8 mouse cellular contexts compared by ENCODE assay signal in the genomic region with DNA sequence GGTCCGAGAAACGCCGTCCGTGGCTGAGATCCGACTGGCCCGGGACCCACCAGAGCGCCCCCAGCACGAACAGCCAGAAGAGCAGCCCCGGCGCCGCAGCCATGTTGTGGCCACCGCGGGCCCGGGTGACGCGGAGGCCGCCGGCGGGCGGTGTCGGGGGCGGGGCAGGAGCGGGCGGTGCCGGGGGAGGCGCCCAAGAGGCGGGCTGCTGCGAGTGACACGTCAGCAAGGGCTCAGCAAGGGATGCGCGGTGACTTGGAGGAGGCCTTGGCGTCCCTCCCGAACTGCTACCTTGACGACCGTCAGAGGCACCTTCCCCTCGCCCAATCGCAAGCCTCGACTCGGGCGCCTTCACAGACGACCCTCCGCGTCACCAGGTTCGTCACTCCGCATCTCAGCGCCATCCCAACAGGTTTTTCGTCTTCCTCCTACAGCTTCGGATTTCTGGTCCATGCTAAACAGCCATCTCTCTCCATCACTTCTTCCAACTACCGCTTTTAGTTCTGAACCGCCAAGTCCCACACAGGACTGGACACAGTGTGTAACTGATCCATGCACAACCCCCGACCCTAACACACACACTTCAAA. TPM values are rescaled to one million over a fixed set of nuclear protein-coding genes. Genes with fewer than 3 reads are reported as not detected.
A peak's percentile ranks its signal among the peaks of the same experiment; 100 is the strongest.
DNase-seq lines count a peak whose midpoint lies in the region; ATAC-seq and TF ChIP-seq lines count a peak whose summit lies in the region.

A gene (minus strand): TSS at position 127 of the 588 bp plus-strand sequence.

- H3K4me3 ChIP-seq in heart, embryonic 11.5 days (ENCODE audit: low read depth, low read length), result peak within 1 kb of the TSS; percentile 79
- H3K4me3 ChIP-seq in kidney, embryonic 16.5 days (ENCODE audit: low read length), result peak within 1 kb of the TSS; percentile 64
- peak within 1 kb of the TSS; percentile 94 for H3K4me3 ChIP-seq in liver, adult 2 months (ENCODE audit: insufficient read depth, low read depth, low read length)
- H3K4me3 ChIP-seq in myocyte, result peak within 1 kb of the TSS; percentile 69

- H3K79me2 ChIP-seq in liver, adult 2 months (ENCODE audit: control insufficient read depth, insufficient read depth, low read length), result peaks cover 19% of the 10 kb centered on the region; the same call in 1 of the 2 replicates
- H3K79me2 ChIP-seq in myocyte (ENCODE audit: control insufficient read depth, insufficient read depth), result peaks cover 21% of the 10 kb centered on the region

- TF ChIP-seq POLR2A in liver, adult 2 months (IDR thresholded peaks at IDR 0.05; ENCODE audit: extremely low read depth, insufficient read depth, low read length), result peak; percentile 87
- peak; percentile 91 for TF ChIP-seq POLR2A in myocyte (IDR thresholded peaks at IDR 0.05; ENCODE audit: insufficient read length, low read depth)

- ATAC-seq in erythroblast, adult 5-6 weeks (replicated peaks; ENCODE audit: low FRiP score, poor library complexity, severe bottlenecking), result peak; percentile 98
- peak; percentile 99 for ATAC-seq in heart, embryonic 11.5 days (replicated peaks; ENCODE audit: insufficient number of reproducible peaks, low FRiP score, low TSS enrichment)
- peak; percentile 99 for ATAC-seq in kidney, embryonic 16.5 days (ENCODE audit: low FRiP score, low TSS enrichment)

- peak within 1 kb of the TSS; percentile 84 for H3K9ac ChIP-seq in heart, embryonic 11.5 days (ENCODE audit: low read depth, low read length)
- H3K9ac ChIP-seq in kidney, embryonic 16.5 days (replicated peaks; ENCODE audit: low read length), result peak within 1 kb of the TSS; percentile 84
- peak within 1 kb of the TSS; percentile 99 for H3K9ac ChIP-seq in liver, adult 2 months (ENCODE audit: low read depth, low read length)

- peak; percentile 95 for DNase-seq in B cell, adult 2 months
- peak; percentile 100 for DNase-seq in brain, adult 2 months (ENCODE audit: low read depth, low spot score)
- DNase-seq in liver, adult 2 months (ENCODE audit: extremely low read depth, low read depth, low spot score), result peak; percentile 84
- peak; percentile 93 for DNase-seq in splenic B cell, adult 2 months (ENCODE audit: low read depth, low spot score)

- TF ChIP-seq CTCF in liver, adult 2 months (IDR thresholded peaks at IDR 0.05; ENCODE audit: low read depth, low read length), result no peak

- H3ac ChIP-seq in myocyte (ENCODE audit: control insufficient read depth, insufficient read length), result peak within 1 kb of the TSS; percentile 40

- H3K4me2 ChIP-seq in heart, embryonic 11.5 days, result peak within 1 kb of the TSS; percentile 71
- peak within 1 kb of the TSS; percentile 74 for H3K4me2 ChIP-seq in kidney, embryonic 16.5 days (replicated peaks; ENCODE audit: low read depth, low read length)
- H3K4me2 ChIP-seq in myocyte (ENCODE audit: low read depth), result peak within 1 kb of the TSS; percentile 91

- peaks cover 7% of the 10 kb centered on the region for H3K4me1 ChIP-seq in heart, embryonic 11.5 days (ENCODE audit: control insufficient read depth, insufficient read depth, low read length)
- H3K4me1 ChIP-seq in kidney, embryonic 16.5 days (ENCODE audit: insufficient read depth, low read length), result peaks cover 16% of the 10 kb centered on the region
- peaks cover 9% of the 10 kb centered on the region; the same call in 1 of the 2 replicates for H3K4me1 ChIP-seq in liver, adult 2 months (ENCODE audit: control insufficient read depth, insufficient read depth, low read length)

- no peaks in the 10 kb centered on the region for H3K27me3 ChIP-seq in heart, embryonic 11.5 days (ENCODE audit: control insufficient read depth, insufficient read depth, low read length)
- no peaks in the 10 kb centered on the region for H3K27me3 ChIP-seq in kidney, embryonic 16.5 days (ENCODE audit: insufficient read depth, low read length)
- no peaks in the 10 kb centered on the region for H3K27me3 ChIP-seq in liver, adult 2 months (ENCODE audit: control insufficient read depth, insufficient read depth, low read length)
- no peaks in the 10 kb centered on the region for H3K27me3 ChIP-seq in myocyte (ENCODE audit: control insufficient read depth, insufficient read depth, insufficient read length)
- H3K27me3 ChIP-seq in splenic B cell, adult 2 months (ENCODE audit: control insufficient read depth, insufficient read depth, low read length, poor library complexity, severe bottlenecking), result no peaks in the 10 kb centered on the region

- no peaks in the 10 kb centered on the region for H3K9me3 ChIP-seq in heart, embryonic 11.5 days (replicated peaks; ENCODE audit: control insufficient read depth, low read length)
- peaks cover under 1% of the 10 kb centered on the region; the same call in 1 of the 2 replicates for H3K9me3 ChIP-seq in kidney, embryonic 16.5 days (ENCODE audit: low read length)

- peak within 1 kb of the TSS; percentile 46 for H3K27ac ChIP-seq in heart, embryonic 11.5 days (ENCODE audit: low read depth, low read length)
- peak within 1 kb of the TSS; percentile 72 for H3K27ac ChIP-seq in kidney, embryonic 16.5 days (ENCODE audit: low read length)
- peak within 1 kb of the TSS; percentile 91 for H3K27ac ChIP-seq in liver, adult 2 months (replicated peaks; ENCODE audit: insufficient read depth, low read depth, low read length)

- under 1% methylated on average over 51 of the region's 51 CpGs for whole genome bisulfite sequencing in heart, embryonic 11.5 days (ENCODE audit: insufficient replicate concordance)
- under 1% methylated on average over 38 of the region's 51 CpGs for WGBS in kidney, embryonic 16.5 days
- WGBS in liver, adult 2 months, result under 1% methylated on average over 51 of the region's 51 CpGs

- peaks cover 2% of the 10 kb centered on the region; the same call in 1 of the 2 replicates for H3K36me3 ChIP-seq in heart, embryonic 11.5 days (ENCODE audit: control insufficient read depth, insufficient read depth, low read length)
- H3K36me3 ChIP-seq in kidney, embryonic 16.5 days (ENCODE audit: insufficient read depth, low read length), result peaks cover 11% of the 10 kb centered on the region
- peaks cover 21% of the 10 kb centered on the region for H3K36me3 ChIP-seq in liver, adult 2 months (ENCODE audit: control insufficient read depth, insufficient read depth, low read length)
- peaks cover 1% of the 10 kb centered on the region for H3K36me3 ChIP-seq in myocyte (ENCODE audit: control insufficient read depth, insufficient read depth)
- H3K36me3 ChIP-seq in splenic B cell, adult 2 months (ENCODE audit: control insufficient read depth, insufficient read depth, low read length, poor library complexity, severe bottlenecking), result no peaks in the 10 kb centered on the region

TF ChIP-seq in myocyte, 11 proteins besides CTCF, POLR2A, EP300 and RAD21:
- TF ChIP-seq MYOD1 (IDR thresholded peaks at IDR 0.05; ENCODE audit: control insufficient read depth in 1 of 3, insufficient read length in 2 of 3, low read depth in 2 of 3), result peak in 1 of 3 experiments; percentile 17
- TF ChIP-seq TCF3 (IDR thresholded peaks at IDR 0.05; ENCODE audit: insufficient read length, low read depth), result no peak
- TF ChIP-seq SRF (IDR thresholded peaks at IDR 0.05; ENCODE audit: control insufficient read depth, insufficient read length, low read depth), result peak; percentile 43
- peak in 1 of 3 experiments; percentile 13 for TF ChIP-seq MYOG (IDR thresholded peaks at IDR 0.05; ENCODE audit: control insufficient read depth in 1 of 3, insufficient read depth in 1 of 3, insufficient read length in 2 of 3, low read depth in 2 of 3)
- peak; percentile 80 for TF ChIP-seq POLR2AphosphoS2 (IDR thresholded peaks at IDR 0.05; ENCODE audit: insufficient read length, low read depth)

RNA-seq across cellular contexts. Expression of the gene that starts here (rescaled TPM):
- total RNA-seq in erythroblast, adult 5-6 weeks (2015; ENCODE audit: low replicate concordance), result 14.6 and 24.2 TPM in 2 replicates
- total RNA-seq in erythroblast, adult 5-6 weeks (2017; ENCODE audit: low replicate concordance), result 27.3 and 34.7 TPM in 2 replicates
- 72.7 and 78.4 TPM in 2 replicates for polyA plus RNA-seq in heart, embryonic 11.5 days (2014; fragmentation: Nextera tagmentation; extraction: Ambion mirVana)
- 94.8 and 106 TPM in 2 replicates for polyA plus RNA-seq in kidney, embryonic 16.5 days (2015; fragmentation: Nextera tagmentation; extraction: Ambion mirVana)
- 213 and 348 TPM in 2 replicates for total RNA-seq in liver, adult 2 months (2014; rRNA removed)
- 113 and 118 TPM in 2 replicates for polyA plus RNA-seq in liver, adult 2 months (2012; rRNA removed)
- polyA plus RNA-seq in myocyte (2012; fragmentation: generic; extraction: Trizol), result 48.1 TPM

Comparison
In these comparisons a context has a peak if more than half of its experiments do, and no peak if none do; other contexts are left out.
1. Peak in every context shown above with its lines: DNase-seq, ATAC-seq, H3K4me3 ChIP-seq and H3K27ac ChIP-seq.